Mouse (Mus musculus): ENCODE data around the gene Wrap73. TPM values are rescaled to one million over a fixed set of nuclear protein-coding genes. Genes with fewer than 3 reads are reported as not detected.

Wrap73 gene
- total RNA-seq, 2 experiments from 2014 or later: 1.5 to 2.6 TPM

Other genes with a start within 250 kb of the Wrap73 start
- 16.1 and 33.4 TPM in 2 replicates for gene A430005L14Rik, start 185.1 kb upstream of the Wrap73 start, total RNA-seq (2015; ENCODE audit: low replicate concordance)
- 17.1 and 25.5 TPM in 2 replicates for gene A430005L14Rik, start 185.1 kb upstream of the Wrap73 start, total RNA-seq (2017; ENCODE audit: low replicate concordance)
- gene Dffb, start 167.2 kb upstream of the Wrap73 start, total RNA-seq (2015; ENCODE audit: low replicate concordance): 2.9 and 9.2 TPM in 2 replicates
- 2.1 and 3.5 TPM in 2 replicates for gene Dffb, start 167.2 kb upstream of the Wrap73 start, total RNA-seq (2017; ENCODE audit: low replicate concordance)
- gene Cep104, start 167.2 kb upstream of the Wrap73 start, total RNA-seq (2015; ENCODE audit: low replicate concordance): 1.9 and 6.1 TPM in 2 replicates
- 5.0 and 11.9 TPM in 2 replicates for gene Cep104, start 167.2 kb upstream of the Wrap73 start, total RNA-seq (2017; ENCODE audit: low replicate concordance)
- 3.6 and 5.4 TPM in 2 replicates for gene Lrrc47, start 130.6 kb upstream of the Wrap73 start, total RNA-seq (2015; ENCODE audit: low replicate concordance)
- gene Lrrc47, start 130.6 kb upstream of the Wrap73 start, total RNA-seq (2017; ENCODE audit: low replicate concordance): 4.5 and 29.4 TPM in 2 replicates
- gene Smim1, start 116.1 kb upstream of the Wrap73 start, total RNA-seq (2015; ENCODE audit: low replicate concordance): 5.4 and 12.5 TPM in 2 replicates
- gene Smim1, start 116.1 kb upstream of the Wrap73 start, total RNA-seq (2017; ENCODE audit: low replicate concordance): 9.6 and 11.4 TPM in 2 replicates
- gene Ccdc27, start 99.7 kb upstream of the Wrap73 start, total RNA-seq (2015; ENCODE audit: low replicate concordance): not detected in 2 replicates
- not detected in 2 replicates for gene Ccdc27, start 99.7 kb upstream of the Wrap73 start, total RNA-seq (2017; ENCODE audit: low replicate concordance)
- gene Trp73, start 2.2 kb upstream of the Wrap73 start, total RNA-seq (2015; ENCODE audit: low replicate concordance): not detected in 2 replicates
- gene Trp73, start 2.2 kb upstream of the Wrap73 start, total RNA-seq (2017; ENCODE audit: low replicate concordance): not detected in 2 replicates
- gene Tprgl, start 18.3 kb downstream of the Wrap73 start, total RNA-seq (2015; ENCODE audit: low replicate concordance): 75.2 and 117 TPM in 2 replicates
- 104 and 115 TPM in 2 replicates for gene Tprgl, start 18.3 kb downstream of the Wrap73 start, total RNA-seq (2017; ENCODE audit: low replicate concordance)
- gene Megf6, start 28.4 kb downstream of the Wrap73 start, total RNA-seq (2015; ENCODE audit: low replicate concordance): 1.0 TPM in 1 of 2 replicates, not detected in the other
- not detected in 2 replicates for gene Megf6, start 28.4 kb downstream of the Wrap73 start, total RNA-seq (2017; ENCODE audit: low replicate concordance)
- not detected in 2 replicates for gene Arhgef16, start 159.3 kb downstream of the Wrap73 start, total RNA-seq (2015; ENCODE audit: low replicate concordance)
- gene Arhgef16, start 159.3 kb downstream of the Wrap73 start, total RNA-seq (2017; ENCODE audit: low replicate concordance): not detected in 2 replicates
- gene B230104I21Rik, start 193.8 kb downstream of the Wrap73 start, total RNA-seq (2015; ENCODE audit: low replicate concordance): not detected in 2 replicates
- not detected in 2 replicates for gene B230104I21Rik, start 193.8 kb downstream of the Wrap73 start, total RNA-seq (2017; ENCODE audit: low replicate concordance)